Mouse (Mus musculus): ENCODE measurements around the gene Nr1i3. TPM values are rescaled to one million over a fixed set of nuclear protein-coding genes. Genes with fewer than 3 reads are reported as not detected.

The Nr1i3 gene
- total RNA-seq, 2 experiments from 2014 or later, result not detected

DNA sequence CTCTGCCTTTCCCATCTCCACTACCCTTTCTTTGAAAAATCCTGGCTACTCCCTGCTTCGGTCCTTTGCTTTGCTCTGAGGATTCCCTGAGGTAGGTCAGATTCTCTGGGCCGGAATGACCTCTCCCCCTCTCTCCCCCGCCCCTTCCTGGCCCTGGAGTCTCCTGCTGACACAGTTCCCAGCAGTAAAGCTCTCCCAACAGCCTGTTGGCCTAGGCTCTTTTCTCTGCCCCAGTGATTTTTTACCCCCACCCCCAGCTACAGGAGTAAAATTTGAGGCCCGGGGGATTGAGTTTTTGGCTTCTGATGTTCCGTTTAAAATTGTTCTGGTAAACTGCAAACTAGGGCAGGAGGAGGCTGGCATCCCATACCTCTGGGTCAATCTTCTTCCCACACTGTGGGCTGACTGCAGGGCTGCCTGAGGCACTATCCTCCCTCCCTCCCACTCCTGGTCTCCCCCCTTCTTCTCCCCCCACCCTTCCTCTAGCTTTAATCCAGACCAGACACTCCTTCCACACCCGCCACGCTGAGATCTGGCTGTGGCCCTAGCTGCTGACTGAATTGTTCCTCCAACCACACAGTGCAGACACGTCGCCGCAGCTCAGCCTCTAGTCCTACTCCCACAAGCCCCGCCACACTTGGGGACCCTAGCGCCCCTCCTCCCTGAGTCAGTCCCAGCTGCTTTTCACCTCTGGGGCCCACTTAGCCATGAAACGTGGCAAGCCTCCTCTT lies 38.0 kb downstream of the Nr1i3 start:
- DNase-seq, result peak; percentile 36

- DNase-seq, result no peak
Measured at GRCm38 (mm10) chr1:171252415-171252814, 38.6 kb downstream of the Nr1i3 start.

DNA sequence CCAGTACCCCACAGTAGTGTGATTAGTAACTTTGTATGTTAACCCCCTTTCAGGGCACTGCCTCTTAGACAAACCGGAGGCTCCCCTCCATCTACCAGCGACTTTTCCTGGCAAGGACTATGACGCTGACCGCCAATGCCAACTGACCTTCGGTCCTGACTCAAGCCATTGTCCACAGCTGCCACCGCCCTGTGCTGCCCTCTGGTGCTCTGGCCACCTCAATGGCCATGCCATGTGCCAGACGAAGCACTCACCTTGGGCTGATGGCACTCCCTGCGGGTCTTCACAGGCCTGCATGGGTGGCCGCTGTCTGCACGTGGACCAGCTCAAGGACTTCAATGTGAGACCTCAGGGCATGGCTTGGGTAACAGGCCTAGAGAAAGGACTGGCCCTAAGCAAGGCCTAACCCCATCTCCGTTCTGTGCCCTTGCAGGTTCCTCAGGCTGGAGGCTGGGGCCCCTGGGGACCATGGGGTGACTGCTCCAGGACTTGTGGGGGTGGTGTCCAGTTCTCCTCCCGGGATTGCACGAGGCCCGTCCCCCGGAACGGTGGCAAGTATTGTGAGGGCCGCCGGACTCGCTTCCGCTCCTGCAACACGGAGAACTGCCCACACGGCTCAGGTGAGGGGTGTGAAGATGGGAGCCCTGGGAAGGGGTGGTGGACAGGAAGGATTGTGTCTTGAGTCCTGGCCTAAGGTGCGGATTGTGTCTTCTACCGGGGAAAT lies 42.5 kb downstream of the Nr1i3 start:
- DNase-seq, result no peak

GRCm38 (mm10) chr1:171256937-171257548 lies 43.3 kb downstream of the Nr1i3 start:
- no peak for DNase-seq

DNA sequence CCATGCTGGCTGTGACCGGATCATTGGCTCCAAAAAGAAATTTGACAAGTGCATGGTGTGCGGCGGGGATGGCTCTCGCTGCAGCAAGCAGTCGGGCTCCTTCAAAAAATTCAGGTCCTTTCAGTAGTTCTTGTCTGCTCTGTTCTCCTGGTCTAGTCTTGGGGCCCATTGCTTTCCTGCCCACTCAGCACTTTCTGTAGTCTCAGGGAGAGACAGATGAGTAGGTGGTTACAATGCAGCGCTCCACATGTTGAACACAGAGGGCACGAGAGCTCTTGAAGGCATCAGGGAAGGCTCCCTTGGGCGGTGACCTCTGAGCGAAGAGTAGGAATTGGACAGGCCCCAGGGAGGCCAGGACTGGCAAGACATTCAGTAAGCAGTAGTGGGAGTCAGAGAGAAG lies 44.0 kb downstream of the Nr1i3 start:
- DNase-seq, result no peak

DNA sequence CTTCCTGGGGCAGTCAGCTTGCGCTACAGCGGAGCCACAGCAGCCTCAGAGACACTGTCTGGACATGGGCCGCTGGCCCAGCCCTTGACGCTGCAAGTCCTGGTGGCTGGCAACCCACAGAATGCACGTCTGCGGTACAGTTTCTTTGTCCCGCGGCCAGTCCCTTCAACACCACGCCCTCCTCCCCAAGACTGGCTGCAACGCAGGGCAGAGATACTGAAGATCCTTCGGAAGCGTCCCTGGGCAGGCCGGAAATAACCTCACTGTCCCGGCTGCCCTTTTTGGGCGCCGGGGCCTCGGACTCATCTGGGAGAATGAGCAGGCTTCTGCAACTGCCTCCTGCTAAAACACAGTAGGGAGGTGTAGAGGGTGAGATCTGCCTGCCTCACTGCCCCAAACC lies 45.2 kb downstream of the Nr1i3 start:
- DNase-seq, result no peak

DNA sequence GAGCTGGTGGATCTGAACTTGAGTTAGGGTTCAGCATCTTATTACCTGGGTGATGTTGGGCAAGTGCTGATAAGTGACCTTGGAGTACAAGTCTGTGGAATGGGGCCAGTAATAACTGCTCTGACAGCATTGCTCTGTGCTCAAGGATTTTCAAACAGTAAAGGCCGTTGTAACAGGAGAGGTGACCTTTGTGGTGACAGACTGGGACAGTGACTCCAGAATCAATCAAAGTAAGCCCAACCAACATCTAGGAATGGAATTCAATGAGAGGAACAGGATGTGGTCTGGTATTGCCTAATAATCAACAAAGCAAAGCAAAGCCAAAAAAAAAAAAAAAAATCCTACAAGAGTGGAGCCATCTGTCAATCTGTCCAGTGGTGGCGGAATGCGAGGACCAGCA lies 46.5 kb downstream of the Nr1i3 start:
- no peak for DNase-seq

DNA sequence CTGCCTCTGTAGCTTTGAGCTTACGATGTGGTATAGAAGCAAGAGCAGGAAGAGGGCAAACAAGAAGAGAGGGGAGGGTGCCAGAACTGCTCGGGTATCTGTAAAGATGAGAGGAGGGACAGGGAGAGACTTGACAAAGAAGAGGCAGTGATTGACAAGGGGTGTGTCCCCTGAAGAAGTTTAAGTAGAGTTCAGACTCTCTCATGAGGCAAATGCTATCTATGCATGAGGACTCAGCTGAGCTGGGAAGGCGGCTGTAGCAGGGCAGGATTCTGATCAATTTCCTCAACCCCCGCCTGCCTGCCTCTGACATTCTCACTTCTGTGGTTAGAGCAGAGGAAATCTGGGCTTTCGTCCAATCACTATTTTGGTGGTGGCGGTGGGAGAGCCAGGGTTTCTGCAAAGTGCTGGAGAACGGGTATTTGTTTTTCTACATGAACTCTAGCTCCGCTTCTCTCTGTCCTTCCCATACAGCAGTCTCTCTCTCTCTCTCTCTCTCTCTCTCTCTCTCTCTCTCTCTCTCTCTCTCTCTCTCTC lies 48.9 kb downstream of the Nr1i3 start:
- peak; percentile 61 for DNase-seq

- DNase-seq, result no peak
Measured at GRCm38 (mm10) chr1:171263185-171263611, 49.4 kb downstream of the Nr1i3 start.

GRCm38 (mm10) chr1:171263666-171264461 lies 50.1 kb downstream of the Nr1i3 start:
- no peak for DNase-seq

- DNase-seq, result no peak
Measured at GRCm38 (mm10) chr1:171265971-171266744, 52.4 kb downstream of the Nr1i3 start.

DNA sequence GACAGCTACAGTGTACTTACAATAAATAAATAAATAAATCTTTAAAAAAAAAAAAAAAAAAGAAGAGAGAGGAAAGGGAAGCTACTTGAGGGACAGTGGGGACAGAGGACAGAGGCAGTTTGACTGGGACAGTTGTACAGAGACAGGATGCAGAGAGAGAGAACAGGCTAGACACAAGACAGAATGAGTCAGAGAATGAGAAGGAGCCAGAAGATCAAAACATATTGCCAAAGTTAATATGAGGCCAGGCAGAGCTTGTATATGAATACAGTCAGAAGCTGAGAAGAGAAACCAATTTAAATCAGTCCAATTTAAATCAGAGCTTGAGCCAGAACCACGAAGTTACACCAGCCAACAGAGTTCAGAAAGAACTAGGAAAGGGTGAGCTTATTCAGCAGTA lies 54.6 kb downstream of the Nr1i3 start:
- no peak for DNase-seq

GRCm38 (mm10) chr1:171269848-171270572 lies 56.2 kb downstream of the Nr1i3 start, which contains the start of gene B4galt3:
B4galt3 (plus strand) TSS chr1:171270328.
- DNase-seq, result peak; percentile 93

Other genes starting within 250 kb of the Nr1i3 start
- gene Fcgr2b, start 237.4 kb upstream of the Nr1i3 start, total RNA-seq (2021), result 1 to 10 TPM; 1.9 to 2.8 TPM
- gene Fcgr4, start 195.1 kb upstream of the Nr1i3 start, total RNA-seq (2021), result not detected
- gene Fcgr3, start 149.0 kb upstream of the Nr1i3 start, total RNA-seq (2021), result 1 to 10 TPM; 3.7 to 4.6 TPM
- gene Cfap126, start 100.1 kb upstream of the Nr1i3 start, total RNA-seq (2021), result 1 to 10 TPM in 1 of 2 experiments, under 1 TPM in 1; 0.69 to 1.2 TPM
- 100 to 1,000 TPM; 692 to 785 TPM for gene Sdhc, start 63.4 kb upstream of the Nr1i3 start, total RNA-seq (2021)
- gene Mpz, start 63.3 kb upstream of the Nr1i3 start, total RNA-seq (2021), result 100 to 1,000 TPM in 1 of 2 experiments, 10 to 100 TPM in 1; 99.1 to 120 TPM
- gene Pcp4l1, start 17.7 kb upstream of the Nr1i3 start, total RNA-seq (2021), result 10 to 100 TPM; 15.0 to 48.8 TPM
- gene Tomm40l, start 8.5 kb downstream of the Nr1i3 start, total RNA-seq (2021), result 10 to 100 TPM; 52.0 to 52.5 TPM
- gene Apoa2, start 11.1 kb downstream of the Nr1i3 start, total RNA-seq (2021), result not detected
- gene Fcer1g, start 20.4 kb downstream of the Nr1i3 start, total RNA-seq (2021), result 1 to 10 TPM; 3.2 to 3.9 TPM
- gene Adamts4, start 36.5 kb downstream of the Nr1i3 start, total RNA-seq (2021), result 1 to 10 TPM in 1 of 2 experiments, under 1 TPM in 1; 0.43 to 1.4 TPM
- 1,000 to 10,000 TPM in 1 of 2 experiments, 100 to 1,000 TPM in 1; 872 to 1,009 TPM for gene Ndufs2, start 37.4 kb downstream of the Nr1i3 start, total RNA-seq (2021)
- 1 to 10 TPM; 8.6 to 9.8 TPM for gene B4galt3, start 56.4 kb downstream of the Nr1i3 start, total RNA-seq (2021)
- 10 to 100 TPM in 1 of 2 experiments, 1 to 10 TPM in 1; 9.4 to 11.6 TPM for gene Ppox, start 67.2 kb downstream of the Nr1i3 start, total RNA-seq (2021)
- 10 to 100 TPM; 14.2 to 15.7 TPM for gene Usp21, start 74.0 kb downstream of the Nr1i3 start, total RNA-seq (2021)
- 10 to 100 TPM; 70.9 to 80.8 TPM for gene Ufc1, start 81.1 kb downstream of the Nr1i3 start, total RNA-seq (2021)
- 10 to 100 TPM; 26.4 to 29.6 TPM for gene Dedd, start 115.2 kb downstream of the Nr1i3 start, total RNA-seq (2021)
- 10 to 100 TPM; 21.8 to 21.9 TPM for gene Nit1, start 131.7 kb downstream of the Nr1i3 start, total RNA-seq (2021)
- 10 to 100 TPM; 85.5 to 89.0 TPM for gene Pfdn2, start 131.7 kb downstream of the Nr1i3 start, total RNA-seq (2021)
- gene Klhdc9, start 146.8 kb downstream of the Nr1i3 start, total RNA-seq (2021), result not detected
- gene Nectin4, start 156.1 kb downstream of the Nr1i3 start, total RNA-seq (2021), result not detected
- gene Arhgap30, start 175.0 kb downstream of the Nr1i3 start, total RNA-seq (2021), result under 1 TPM; 0.49 to 0.86 TPM
- gene Usf1, start 197.3 kb downstream of the Nr1i3 start, total RNA-seq (2021), result 10 to 100 TPM; 24.6 to 25.2 TPM
- gene Tstd1, start 204.9 kb downstream of the Nr1i3 start, total RNA-seq (2021), result 1 to 10 TPM in 1 of 2 experiments, under 1 TPM in 1; 0.95 to 1.3 TPM
- 1 to 10 TPM; 6.2 to 6.9 TPM for gene F11r, start 223.6 kb downstream of the Nr1i3 start, total RNA-seq (2021)